Mouse (Mus musculus) gastrocnemius, postnatal 36 days (tissue): ENCODE results near the gene Traip. TPM values are rescaled to one million over a fixed set of nuclear protein-coding genes. Genes with fewer than 3 reads are reported as not detected.

Experiments
- DNase-seq, 2 experiments: peaks; one replicate each; pipeline ENCODE4 v3.0.0; 2022
- intact Hi-C: fragments of 180-260 bp; cut with DNase I; formaldehyde crosslinking; loops from one replicate; pipeline ENCODE4 v1.15.1; 2025
- total RNA-seq, 2 experiments: library from RNA; stranded (reverse); gene quantifications; 2 replicates each; pipeline ENCODE4 v1.2.3; 2021

Gene Traip
- total RNA-seq, 2 experiments from 2014 or later: 0.35 to 0.56 TPM

- no peak for DNase-seq
- intact Hi-C loops: loop anchor here (2.0 kb wide), 1 partner anchor 16 kb away; the partner anchor contains the start of gene Gm20661
Measured at GRCm38 (mm10) chr9:107966676-107967075, 16.7 kb downstream of the Traip start.

GRCm38 (mm10) chr9:107967437-107967836 is 17.5 kb downstream of the Traip start:
- intact Hi-C loops: loop anchor here (2.0 kb wide), 1 partner anchor 15 kb away; the partner anchor contains the start of gene Gm20661
- no peak for DNase-seq

- no peak for DNase-seq
- intact Hi-C loops: no loop called here
Measured at GRCm38 (mm10) chr9:107968531-107968930, 18.6 kb downstream of the Traip start.

GRCm38 (mm10) chr9:107970311-107970710 is 20.4 kb downstream of the Traip start:
- no peak for DNase-seq
- intact Hi-C loops: no loop called here

GRCm38 (mm10) chr9:107971690-107972541 is 22.0 kb downstream of the Traip start:
- DNase-seq: no peak
- intact Hi-C loops: no loop called here

GRCm38 (mm10) chr9:107974491-107975171 is 24.7 kb downstream of the Traip start:
- DNase-seq: no peak
- intact Hi-C loops: no loop called here

GRCm38 (mm10) chr9:107975399-107976386 is 25.8 kb downstream of the Traip start, which contains the start of gene Uba7:
Gene Uba7, plus strand, starts transcription at chr9:107975505.
- no peak for DNase-seq
- intact Hi-C loops: no loop called here

GRCm38 (mm10) chr9:107978815-107979214 is 28.9 kb downstream of the Traip start:
- no peak for DNase-seq
- intact Hi-C loops: no loop called here

- intact Hi-C loops: loop anchor here (2.0 kb wide), 2 partner anchors 15 to 71 kb away; no protein-coding TSS in a partner anchor
- DNase-seq: no peak
Measured at GRCm38 (mm10) chr9:107981684-107982605, 32.0 kb downstream of the Traip start.

- intact Hi-C loops: loop anchor here (2.0 kb wide), 2 partner anchors 16 to 72 kb away; no protein-coding TSS in a partner anchor
- DNase-seq: peak; percentile 50 to 52
Measured at GRCm38 (mm10) chr9:107982681-107983346, 32.9 kb downstream of the Traip start, which contains the start of gene Gm20661. Gene Gm20661, plus strand, starts transcription at chr9:107983058.

GRCm38 (mm10) chr9:107983421-107983890 is 33.5 kb downstream of the Traip start:
- DNase-seq: peak; percentile 66 to 80
- intact Hi-C loops: loop anchor here (2.0 kb wide), 2 partner anchors 17 to 73 kb away; no protein-coding TSS in a partner anchor

GRCm38 (mm10) chr9:107984052-107984753 is 34.3 kb downstream of the Traip start:
- intact Hi-C loops: no loop called here
- DNase-seq: no peak

GRCm38 (mm10) chr9:107984754-107985055 is 34.8 kb downstream of the Traip start:
- intact Hi-C loops: no loop called here
- no peak for DNase-seq

- intact Hi-C loops: loop anchor here (2.0 kb wide), 1 partner anchor 83 kb away; no protein-coding TSS in a partner anchor
Measured at GRCm38 (mm10) chr9:107985131-107986119, 35.5 kb downstream of the Traip start, which contains the start of gene Inka1. Gene Inka1, minus strand, starts transcription at chr9:107985879.

GRCm38 (mm10) chr9:107986376-107986775 is 36.4 kb downstream of the Traip start:
- intact Hi-C loops: loop anchor here (2.0 kb wide), 1 partner anchor 84 kb away; no protein-coding TSS in a partner anchor
- DNase-seq: peak; percentile 78 to 79

More at GRCm38 (mm10) chr9:107985131-107986119, 35.5 kb downstream of the Traip start, which contains the start of gene Inka1:
- peak; percentile 90 for DNase-seq

GRCm38 (mm10) chr9:107987950-107988349 is 38.0 kb downstream of the Traip start:
- no peak for DNase-seq
- intact Hi-C loops: loop anchor here (2.0 kb wide), 1 partner anchor 85 kb away; no protein-coding TSS in a partner anchor
